Mouse (Mus musculus) midbrain, embryonic 13.5 days (tissue): ENCODE measurements around the gene Tubb2b. TPM values are rescaled to one million over a fixed set of nuclear protein-coding genes. Genes with fewer than 3 reads are reported as not detected.
"Not testable (repeated sequence)": the region's sequence is repeated elsewhere in the genome, so short reads cannot be mapped to it uniquely, and the experiment has no call there.

Experiments
- ATAC-seq: fragments of 200-750 bp; cut with Nextera tagmentation; 2 replicates; pipeline ENCODE4 v1.8.0; 2017; ENCODE audit warnings: mild to moderate bottlenecking, moderate TSS enrichment, moderate library complexity
- H3K27ac ChIP-seq: fragments of 300-500 bp; sonication (generic); 2 replicates; pipeline ENCODE4 v1.5.1; 2015; ENCODE audit warnings: inconsistent platforms, mild to moderate bottlenecking, moderate library complexity
- H3K27me3 ChIP-seq: fragments of 300-500 bp; sonication (generic); 2 replicates; pipeline ENCODE4 v1.6.1; 2015; ENCODE audit warnings: mild to moderate bottlenecking, inconsistent platforms
- H3K36me3 ChIP-seq: fragments of 300-500 bp; sonication (generic); 2 replicates; pipeline ENCODE4 v1.6.1; 2015; ENCODE audit warnings: mild to moderate bottlenecking, inconsistent platforms
- H3K4me1 ChIP-seq: fragments of 300-500 bp; sonication (generic); replicated peaks from 2 replicates; pipeline ENCODE4 v1.6.1; 2015; ENCODE audit warnings: inconsistent platforms
- H3K4me2 ChIP-seq: fragments of 300-500 bp; sonication (generic); replicated peaks from 2 replicates; pipeline ENCODE4 v1.6.1; 2015; ENCODE audit warnings: moderate library complexity, mild to moderate bottlenecking, inconsistent platforms
- H3K4me3 ChIP-seq: fragments of 300-500 bp; sonication (generic); replicated peaks from 2 replicates; pipeline ENCODE4 v1.5.1; 2015; ENCODE audit warnings: mild to moderate bottlenecking, inconsistent platforms
- H3K9ac ChIP-seq: fragments of 300-500 bp; sonication (generic); replicated peaks from 2 replicates; pipeline ENCODE4 v1.6.1; 2015; ENCODE audit warnings: mild to moderate bottlenecking, inconsistent platforms
- H3K9me3 ChIP-seq: fragments of 300-500 bp; sonication (generic); 2 replicates; pipeline ENCODE4 v1.6.1; 2016; ENCODE audit warnings: mild to moderate bottlenecking, inconsistent platforms
- WGBS: fragments of 180-500 bp; shearing (Covaris S2); methylation state at CpG from one replicate; pipeline ENCODE4 v1.1.7; 2015; 5-methylcytosine and 5-hydroxymethylcytosine counted together
- polyA plus RNA-seq: library from polyadenylated mRNA; unstranded; fragments of >200 nt; fragmentation: Nextera tagmentation; extraction: Ambion mirVana; gene quantifications from 2 replicates; pipeline ENCODE4 v1.2.1, GENCODE M21; 2015

Gene Tubb2b
- polyA plus RNA-seq, 1 experiment from 2014 or later = 846 TPM

DNA sequence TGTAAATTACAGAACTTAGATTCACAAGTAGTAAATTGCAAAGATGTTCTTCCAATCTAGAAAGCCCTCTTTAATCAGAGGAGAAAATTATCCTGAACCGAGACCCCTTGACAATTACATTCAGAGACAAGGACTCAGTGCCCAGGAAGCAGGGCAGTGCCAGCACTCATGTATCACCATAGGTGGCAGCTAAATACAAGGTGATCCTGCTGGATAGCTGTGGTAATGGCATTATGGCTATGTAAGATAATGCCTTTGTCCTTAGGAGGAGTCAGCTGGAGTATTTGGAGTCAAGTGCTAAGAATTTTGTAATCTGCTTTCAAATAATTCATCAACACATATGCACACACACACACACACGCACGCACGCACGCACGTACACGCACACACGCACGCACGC lies 29.0 kb downstream of the Tubb2b start:
- no peaks in the 10 kb centered on the region for H3K9me3 ChIP-seq
- H3K4me1 ChIP-seq = peaks cover 10% of the 10 kb centered on the region
- H3K9ac ChIP-seq = no peak overlapping the region
- no peaks in the 10 kb centered on the region for H3K27me3 ChIP-seq
- H3K36me3 ChIP-seq = no peaks in the 10 kb centered on the region
- ATAC-seq = no peak
- H3K4me2 ChIP-seq = no peak overlapping the region
- H3K27ac ChIP-seq = no peak overlapping the region
- WGBS = 92% methylated on average over 10 of the region's 10 CpGs
- no peak overlapping the region for H3K4me3 ChIP-seq

DNA sequence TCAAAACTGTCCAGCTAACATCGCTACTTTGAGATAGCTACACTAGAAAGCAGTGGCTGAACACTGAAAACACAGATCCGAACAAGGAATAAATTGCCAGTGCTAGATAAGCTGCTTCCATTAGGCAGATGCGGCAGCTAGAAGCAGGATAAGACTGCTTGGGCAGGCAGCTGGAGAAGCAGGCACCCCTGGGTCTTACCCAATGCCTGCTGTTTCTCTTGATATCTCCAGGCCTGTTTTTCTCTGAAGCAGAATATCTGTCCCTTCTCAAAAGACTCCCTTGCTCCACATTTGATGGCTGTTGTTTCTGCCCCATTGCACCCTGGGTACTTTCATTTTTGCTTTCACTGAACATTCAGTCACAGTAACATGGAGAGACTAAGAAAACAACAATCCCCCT lies 29.5 kb downstream of the Tubb2b start:
- no peak overlapping the region for H3K9ac ChIP-seq

GRCm38 (mm10) chr13:34097086-34097485 lies 33.2 kb downstream of the Tubb2b start:
- Histone ChIP-seq H3K9ac (no peak overlapping the region), H3K4me2 (no peak overlapping the region), H3K27me3 (no peaks in the 10 kb centered on the region), H3K4me3 (no peak overlapping the region), H3K36me3 (no peaks in the 10 kb centered on the region), H3K27ac (peak overlapping the region; percentile 81), H3K4me1 (peaks cover 21% of the 10 kb centered on the region), H3K9me3 (no peaks in the 10 kb centered on the region)
- 52% methylated on average over 3 of the region's 3 CpGs for whole genome bisulfite sequencing
- ATAC-seq = 0 out of 2 replicates have a peak, but pooled peaks have one; percentile 15

More for the DNA sequence above, 29.5 kb downstream of the Tubb2b start:
- ATAC-seq = no peak
- H3K36me3 ChIP-seq = no peaks in the 10 kb centered on the region
- H3K4me2 ChIP-seq = no peak overlapping the region
- peaks cover 14% of the 10 kb centered on the region for H3K4me1 ChIP-seq
- 75% methylated on average over 3 of the region's 3 CpGs for WGBS
- H3K9me3 ChIP-seq = no peaks in the 10 kb centered on the region
- H3K4me3 ChIP-seq = no peak overlapping the region
- H3K27me3 ChIP-seq = no peaks in the 10 kb centered on the region
- H3K27ac ChIP-seq = no peak overlapping the region

DNA sequence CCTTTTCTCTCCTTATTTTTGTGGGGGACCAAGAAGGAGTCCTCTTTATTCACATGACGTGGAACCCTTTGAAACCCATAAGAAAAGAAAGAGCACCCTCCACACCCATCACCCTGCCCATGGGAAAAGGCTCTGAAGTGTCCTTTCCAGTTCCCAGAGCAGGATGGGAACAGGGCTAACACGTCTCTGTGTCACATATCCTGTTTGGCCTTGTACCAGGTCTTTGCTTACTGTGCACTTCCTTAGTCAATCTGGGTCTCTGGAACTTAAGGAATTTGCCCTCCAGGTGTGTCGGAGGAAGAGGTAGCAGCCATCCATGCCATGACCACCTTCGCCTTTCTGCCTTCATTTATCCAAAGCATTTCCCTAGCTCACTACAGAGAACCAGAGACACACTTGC lies 33.8 kb downstream of the Tubb2b start:
- peak; percentile 80 for ATAC-seq
- no peaks in the 10 kb centered on the region for H3K36me3 ChIP-seq
- peaks cover 21% of the 10 kb centered on the region for H3K4me1 ChIP-seq
- peak overlapping the region; percentile 81 for H3K27ac ChIP-seq
- H3K4me3 ChIP-seq = no peak overlapping the region
- 53% methylated on average over 4 of the region's 4 CpGs for WGBS
- H3K9ac ChIP-seq = no peak overlapping the region
- peak overlapping the region; percentile 33 for H3K4me2 ChIP-seq
- no peaks in the 10 kb centered on the region for H3K27me3 ChIP-seq
- H3K9me3 ChIP-seq = no peaks in the 10 kb centered on the region

DNA sequence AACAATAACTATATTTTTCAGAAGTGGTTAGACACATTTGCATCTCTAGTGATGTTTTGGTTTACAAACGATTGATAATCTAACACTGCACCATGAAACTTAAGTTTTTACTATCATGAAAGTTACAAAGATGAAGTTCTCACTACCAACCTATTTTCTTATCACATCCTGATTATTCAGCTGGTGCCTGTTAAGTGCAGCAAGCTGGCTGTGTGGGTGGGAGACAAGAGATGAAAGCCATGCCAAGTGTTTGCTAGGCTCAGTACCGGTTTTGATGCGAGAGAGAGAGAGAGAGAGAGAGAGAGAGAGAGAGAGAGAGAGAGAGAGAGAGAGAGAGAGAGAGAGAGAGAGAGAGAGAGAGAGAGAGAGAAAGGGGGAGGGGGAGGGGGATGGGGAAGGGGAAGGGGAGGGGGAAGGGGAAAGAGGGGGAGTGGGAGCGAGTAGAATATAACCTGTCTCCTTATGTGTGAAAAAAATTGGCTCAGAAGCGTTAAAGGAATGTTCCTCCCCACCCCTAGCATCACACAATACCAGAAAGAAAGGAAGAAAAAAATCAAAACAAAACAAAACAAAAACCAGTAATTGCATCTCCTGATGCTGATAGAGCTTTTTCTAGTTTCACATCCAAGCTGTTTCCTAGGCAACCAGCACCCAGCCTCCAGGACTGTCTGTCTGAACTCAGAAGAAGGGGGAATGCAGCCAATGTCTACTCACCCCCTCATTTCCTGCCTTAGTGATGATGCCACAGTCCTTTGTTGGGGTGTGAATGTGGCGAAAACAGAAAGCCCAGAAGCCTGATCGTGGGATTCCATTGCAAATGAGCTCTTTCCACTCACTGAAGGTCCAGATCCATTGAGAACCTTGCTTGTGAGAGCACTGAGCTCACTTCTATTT lies 34.5 kb downstream of the Tubb2b start:
- Histone ChIP-seq H3K27me3 (no peaks in the 10 kb centered on the region), H3K4me2 (peak overlapping the region; percentile 33), H3K4me3 (no peak overlapping the region), H3K9me3 (no peaks in the 10 kb centered on the region), H3K4me1 (peaks cover 21% of the 10 kb centered on the region), H3K36me3 (no peaks in the 10 kb centered on the region), H3K27ac (peak overlapping the region; percentile 81), H3K9ac (no peak overlapping the region)
- WGBS = 19% methylated on average over 6 of the region's 7 CpGs
- ATAC-seq = peak; percentile 97

DNA sequence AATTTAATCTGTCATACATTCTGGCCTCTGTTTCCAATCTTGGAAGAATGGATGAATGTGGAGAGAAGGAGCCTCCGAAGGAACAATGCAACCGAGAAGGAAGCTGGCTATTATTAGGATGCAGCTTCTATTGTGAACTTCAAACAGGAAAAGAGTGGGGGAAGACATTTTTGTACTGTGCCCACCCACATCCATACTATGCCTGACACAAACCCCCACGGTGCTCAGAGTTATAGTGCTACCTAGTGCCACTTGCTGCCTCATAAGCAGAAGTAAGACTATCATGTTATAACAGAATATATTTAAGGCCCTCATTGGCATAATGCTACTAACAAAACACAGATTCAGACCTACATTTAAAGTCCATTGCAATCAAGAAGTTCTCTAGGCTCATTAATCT lies 40.9 kb downstream of the Tubb2b start:
- peak overlapping the region; percentile 38 for H3K4me2 ChIP-seq

GRCm38 (mm10) chr13:34088871-34089288 lies 41.4 kb downstream of the Tubb2b start:
- Histone ChIP-seq H3K4me2 (peak overlapping the region; percentile 38), H3K27me3 (no peaks in the 10 kb centered on the region), H3K27ac (peak overlapping the region; percentile 92), H3K4me1 (peaks cover 31% of the 10 kb centered on the region), H3K9ac (peak overlapping the region; percentile 48; the same call in 1 of the 2 replicates), H3K9me3 (no peaks in the 10 kb centered on the region), H3K4me3 (peak overlapping the region; percentile 12), H3K36me3 (no peaks in the 10 kb centered on the region)
- 18% methylated on average over 7 of the region's 7 CpGs for WGBS
- peak; percentile 89 for ATAC-seq

More for the DNA sequence above, 40.9 kb downstream of the Tubb2b start:
- H3K36me3 ChIP-seq = no peaks in the 10 kb centered on the region
- no peaks in the 10 kb centered on the region for H3K9me3 ChIP-seq
- peak; percentile 61; the same call in 1 of the 2 replicates for ATAC-seq
- H3K27me3 ChIP-seq = no peaks in the 10 kb centered on the region
- H3K9ac ChIP-seq = peak overlapping the region; percentile 48; the same call in 1 of the 2 replicates
- H3K4me3 ChIP-seq = peak overlapping the region; percentile 12
- WGBS = 23% methylated on average over 3 of the region's 3 CpGs
- peaks cover 31% of the 10 kb centered on the region for H3K4me1 ChIP-seq
- peak overlapping the region; percentile 92 for H3K27ac ChIP-seq

- Histone ChIP-seq H3K4me2 (peak overlapping the region; percentile 38), H3K27ac (peak overlapping the region; percentile 92), H3K4me1 (peaks cover 31% of the 10 kb centered on the region)
- H3K27me3 ChIP-seq, H3K4me3 ChIP-seq, H3K36me3 ChIP-seq, H3K9ac ChIP-seq, H3K9me3 ChIP-seq: not testable (repeated sequence)
- 39% methylated on average over 5 of the region's 5 CpGs for WGBS
- ATAC-seq = peak; percentile 60
Observed at GRCm38 (mm10) chr13:34088201-34088649, 42.0 kb downstream of the Tubb2b start.

DNA sequence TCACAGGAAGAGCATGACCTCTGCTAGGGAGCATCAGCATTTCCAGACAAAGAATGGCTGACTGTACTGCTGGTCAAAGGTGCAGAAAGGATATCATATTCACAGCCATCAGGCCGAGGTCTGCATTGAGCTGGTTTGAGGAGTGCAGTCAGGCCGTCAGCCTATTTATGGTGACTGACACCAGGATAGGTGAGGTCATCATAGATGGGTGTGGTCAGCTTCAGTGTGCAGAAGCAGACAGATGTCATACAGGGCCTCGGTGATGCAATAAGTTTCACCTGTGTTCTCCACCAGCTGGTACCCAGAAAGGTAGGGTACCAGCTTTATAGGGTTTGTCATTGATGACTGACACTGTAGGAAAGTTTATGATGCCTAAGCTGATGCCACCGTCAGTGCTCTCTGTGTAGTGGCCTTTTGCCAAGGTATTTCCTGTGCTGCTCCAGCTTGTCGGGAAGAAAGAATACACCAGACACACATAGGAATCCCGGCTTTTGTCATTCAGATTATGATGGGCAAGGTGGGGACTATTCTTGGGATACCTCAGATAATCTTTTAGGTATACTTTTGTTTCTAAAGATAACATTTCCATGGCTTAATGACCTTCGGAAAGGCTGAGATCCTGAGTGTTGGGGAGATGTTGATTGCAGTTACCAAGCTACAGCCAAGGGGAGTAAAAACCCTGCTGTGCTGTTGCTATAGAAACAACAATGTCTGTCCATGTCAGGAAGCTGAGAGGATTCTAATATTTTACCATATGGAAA lies 43.0 kb downstream of the Tubb2b start:
- peak; percentile 37 for ATAC-seq
- no peak overlapping the region for H3K4me2 ChIP-seq
- peaks cover 31% of the 10 kb centered on the region for H3K4me1 ChIP-seq
- 51% methylated on average over 7 of the region's 7 CpGs for WGBS
- H3K9me3 ChIP-seq = no peaks in the 10 kb centered on the region
- no peaks in the 10 kb centered on the region for H3K36me3 ChIP-seq
- H3K9ac ChIP-seq = 0 out of 2 replicates have a peak overlapping the region, but pooled peaks have one; percentile 0
- no peaks in the 10 kb centered on the region for H3K27me3 ChIP-seq
- H3K4me3 ChIP-seq = no peak overlapping the region
- peak overlapping the region; percentile 92 for H3K27ac ChIP-seq

- Histone ChIP-seq H3K27me3 (no peaks in the 10 kb centered on the region), H3K36me3 (no peaks in the 10 kb centered on the region), H3K9me3 (no peaks in the 10 kb centered on the region), H3K4me3 (no peak overlapping the region), H3K27ac (no peak overlapping the region), H3K9ac (no peak overlapping the region), H3K4me1 (peaks cover 26% of the 10 kb centered on the region), H3K4me2 (no peak overlapping the region)
- 77% methylated on average over 9 of the region's 9 CpGs for WGBS
- ATAC-seq = no peak
Observed at GRCm38 (mm10) chr13:34084026-34084750, 46.1 kb downstream of the Tubb2b start.

- Histone ChIP-seq H3K4me1 (peaks cover 12% of the 10 kb centered on the region), H3K4me3 (no peak overlapping the region), H3K9ac (no peak overlapping the region), H3K9me3 (no peaks in the 10 kb centered on the region), H3K27ac (no peak overlapping the region), H3K27me3 (no peaks in the 10 kb centered on the region), H3K36me3 (no peaks in the 10 kb centered on the region), H3K4me2 (no peak overlapping the region)
- 62% methylated on average over 4 of the region's 4 CpGs for WGBS
- no peak for ATAC-seq
Observed at GRCm38 (mm10) chr13:34081926-34082325, 48.3 kb downstream of the Tubb2b start.
